Mouse (Mus musculus): Measurements from ENCODE around the gene Usp7. TPM values are rescaled to one million over a fixed set of nuclear protein-coding genes. Genes with fewer than 3 reads are reported as not detected.

Usp7 gene
- polyA plus RNA-seq, 1 experiment from 2014 or later = 17.1 TPM

- Histone ChIP-seq H3K4me2 (no peak overlapping the region), H3K27ac (ENCODE audit: poor library complexity, severe bottlenecking) (no peak overlapping the region), H3K27me3 (replicated peaks) (no peaks in the 10 kb centered on the region), H3K36me3 (no peaks in the 10 kb centered on the region), H3K4me3 (no peak overlapping the region), H3K9ac (no peak overlapping the region), H3K4me1 (replicated peaks) (no peaks in the 10 kb centered on the region), H3K9me3 (replicated peaks) (no peaks in the 10 kb centered on the region)
- ATAC-seq (ENCODE audit: insufficient number of reproducible peaks, low FRiP score) = no peak
- 75% methylated on average over 2 of the region's 2 CpGs for WGBS
Measured at GRCm38 (mm10) chr16:8823661-8824060, 31.6 kb upstream of the Usp7 start.

- WGBS = 79% methylated on average over 4 of the region's 4 CpGs
- H3K4me2 ChIP-seq = no peak overlapping the region
- no peaks in the 10 kb centered on the region for H3K4me1 ChIP-seq (replicated peaks)
- H3K9me3 ChIP-seq (replicated peaks) = no peaks in the 10 kb centered on the region
- H3K4me3 ChIP-seq = no peak overlapping the region
- no peaks in the 10 kb centered on the region for H3K36me3 ChIP-seq
- H3K27ac ChIP-seq (ENCODE audit: poor library complexity, severe bottlenecking) = no peak overlapping the region
- no peak overlapping the region for H3K9ac ChIP-seq
- no peak for ATAC-seq (ENCODE audit: insufficient number of reproducible peaks, low FRiP score)
- H3K27me3 ChIP-seq (replicated peaks) = no peaks in the 10 kb centered on the region
Measured at GRCm38 (mm10) chr16:8822586-8822985, 30.5 kb upstream of the Usp7 start.

GRCm38 (mm10) chr16:8821429-8821828 lies 29.3 kb upstream of the Usp7 start:
- H3K9me3 ChIP-seq (replicated peaks) = no peaks in the 10 kb centered on the region
- no peaks in the 10 kb centered on the region for H3K4me1 ChIP-seq (replicated peaks)
- 77% methylated on average over 1 of the region's 1 CpGs for WGBS
- no peak overlapping the region for H3K9ac ChIP-seq
- no peak for ATAC-seq (ENCODE audit: insufficient number of reproducible peaks, low FRiP score)
- H3K27me3 ChIP-seq (replicated peaks) = no peaks in the 10 kb centered on the region
- no peaks in the 10 kb centered on the region for H3K36me3 ChIP-seq
- no peak overlapping the region for H3K27ac ChIP-seq (ENCODE audit: poor library complexity, severe bottlenecking)
- no peak overlapping the region for H3K4me2 ChIP-seq
- H3K4me3 ChIP-seq = no peak overlapping the region

- WGBS = 62% methylated on average over 4 of the region's 4 CpGs
Measured at GRCm38 (mm10) chr16:8817872-8818271, 25.8 kb upstream of the Usp7 start.

GRCm38 (mm10) chr16:8810399-8811127 lies 18.5 kb upstream of the Usp7 start:
- WGBS = 84% methylated on average over 14 of the region's 14 CpGs
- H3K9me3 ChIP-seq (replicated peaks) = no peaks in the 10 kb centered on the region
- H3K27me3 ChIP-seq (replicated peaks) = no peaks in the 10 kb centered on the region
- H3K27ac ChIP-seq (ENCODE audit: poor library complexity, severe bottlenecking) = 0 out of 2 replicates have a peak overlapping the region, but pooled peaks have one; percentile 23
- H3K4me2 ChIP-seq = 0 out of 2 replicates have a peak overlapping the region, but pooled peaks have one; percentile 15
- peak; percentile 91 for ATAC-seq (ENCODE audit: insufficient number of reproducible peaks, low FRiP score)
- H3K9ac ChIP-seq = no peak overlapping the region
- H3K4me3 ChIP-seq = no peak overlapping the region
- H3K4me1 ChIP-seq (replicated peaks) = no peaks in the 10 kb centered on the region
- no peaks in the 10 kb centered on the region for H3K36me3 ChIP-seq

More at GRCm38 (mm10) chr16:8817872-8818271, 25.8 kb upstream of the Usp7 start:
- Histone ChIP-seq H3K4me2 (no peak overlapping the region), H3K9me3 (replicated peaks) (no peaks in the 10 kb centered on the region), H3K27ac (ENCODE audit: poor library complexity, severe bottlenecking) (no peak overlapping the region), H3K9ac (no peak overlapping the region), H3K36me3 (no peaks in the 10 kb centered on the region), H3K27me3 (replicated peaks) (no peaks in the 10 kb centered on the region), H3K4me1 (replicated peaks) (no peaks in the 10 kb centered on the region), H3K4me3 (no peak overlapping the region)
- ATAC-seq (ENCODE audit: insufficient number of reproducible peaks, low FRiP score) = no peak

- no peaks in the 10 kb centered on the region for H3K9me3 ChIP-seq (replicated peaks)
- H3K9ac ChIP-seq = no peak overlapping the region
- no peak overlapping the region for H3K4me2 ChIP-seq
- ATAC-seq (ENCODE audit: insufficient number of reproducible peaks, low FRiP score) = no peak
- no peaks in the 10 kb centered on the region for H3K4me1 ChIP-seq (replicated peaks)
- no peak overlapping the region for H3K27ac ChIP-seq (ENCODE audit: poor library complexity, severe bottlenecking)
- no peak overlapping the region for H3K4me3 ChIP-seq
- H3K36me3 ChIP-seq = no peaks in the 10 kb centered on the region
- H3K27me3 ChIP-seq (replicated peaks) = no peaks in the 10 kb centered on the region
- WGBS = 17% methylated on average over 4 of the region's 4 CpGs
Measured at GRCm38 (mm10) chr16:8806703-8807102, 14.6 kb upstream of the Usp7 start.

GRCm38 (mm10) chr16:8795906-8796305 lies 3.8 kb upstream of the Usp7 start:
- Histone ChIP-seq H3K9me3 (replicated peaks) (peaks cover 12% of the 10 kb centered on the region), H3K36me3 (no peaks in the 10 kb centered on the region), H3K27me3 (replicated peaks) (no peaks in the 10 kb centered on the region), H3K27ac (ENCODE audit: poor library complexity, severe bottlenecking) (no peak overlapping the region), H3K4me3 (no peak overlapping the region), H3K9ac (no peak overlapping the region), H3K4me2 (no peak overlapping the region), H3K4me1 (replicated peaks) (no peaks in the 10 kb centered on the region; the same call in 1 of the 2 replicates)
- WGBS = 74% methylated on average over 2 of the region's 2 CpGs
- ATAC-seq (ENCODE audit: insufficient number of reproducible peaks, low FRiP score) = no peak

- H3K4me3 ChIP-seq = no peak overlapping the region
- H3K27me3 ChIP-seq (replicated peaks) = no peaks in the 10 kb centered on the region
- H3K4me2 ChIP-seq = no peak overlapping the region
- no peak for ATAC-seq (ENCODE audit: insufficient number of reproducible peaks, low FRiP score)
- H3K9ac ChIP-seq = no peak overlapping the region
- WGBS = 2% methylated on average over 3 of the region's 3 CpGs
- H3K36me3 ChIP-seq = no peaks in the 10 kb centered on the region
- no peaks in the 10 kb centered on the region; the same call in 1 of the 2 replicates for H3K4me1 ChIP-seq (replicated peaks)
- H3K27ac ChIP-seq (ENCODE audit: poor library complexity, severe bottlenecking) = no peak overlapping the region
- 0 out of 2 replicates have a peak, but pooled peaks cover 3% of the 10 kb centered on the region for H3K9me3 ChIP-seq (replicated peaks)
Measured at GRCm38 (mm10) chr16:8794952-8795351, 2.8 kb upstream of the Usp7 start.

GRCm38 (mm10) chr16:8790886-8791285 lies 1.2 kb downstream of the Usp7 start:
- H3K27me3 ChIP-seq (replicated peaks) = no peaks in the 10 kb centered on the region
- ATAC-seq (ENCODE audit: insufficient number of reproducible peaks, low FRiP score) = no peak
- WGBS = 72% methylated on average over 4 of the region's 4 CpGs

GRCm38 (mm10) chr16:8784753-8785152 lies 7.4 kb downstream of the Usp7 start:
- no peak overlapping the region for H3K4me3 ChIP-seq
- no peak overlapping the region for H3K4me2 ChIP-seq
- H3K4me1 ChIP-seq (replicated peaks) = 0 out of 2 replicates have a peak, but pooled peaks cover 2% of the 10 kb centered on the region
- no peaks in the 10 kb centered on the region for H3K36me3 ChIP-seq
- no peak overlapping the region for H3K27ac ChIP-seq (ENCODE audit: poor library complexity, severe bottlenecking)
- no peak for ATAC-seq (ENCODE audit: insufficient number of reproducible peaks, low FRiP score)
- H3K9ac ChIP-seq = no peak overlapping the region
- H3K9me3 ChIP-seq (replicated peaks) = no peaks in the 10 kb centered on the region
- 59% methylated on average over 3 of the region's 3 CpGs for whole genome bisulfite sequencing
- no peaks in the 10 kb centered on the region for H3K27me3 ChIP-seq (replicated peaks)

More at GRCm38 (mm10) chr16:8790886-8791285, 1.2 kb downstream of the Usp7 start:
- H3K4me3 ChIP-seq = no peak overlapping the region
- no peaks in the 10 kb centered on the region; the same call in 1 of the 2 replicates for H3K4me1 ChIP-seq (replicated peaks)
- no peaks in the 10 kb centered on the region for H3K9me3 ChIP-seq (replicated peaks)
- no peaks in the 10 kb centered on the region for H3K36me3 ChIP-seq
- H3K9ac ChIP-seq = no peak overlapping the region
- H3K4me2 ChIP-seq = no peak overlapping the region
- H3K27ac ChIP-seq (ENCODE audit: poor library complexity, severe bottlenecking) = no peak overlapping the region

GRCm38 (mm10) chr16:8783198-8783913 lies 8.8 kb downstream of the Usp7 start:
- WGBS = 74% methylated on average over 16 of the region's 16 CpGs
- H3K9ac ChIP-seq = no peak overlapping the region
- no peak overlapping the region for H3K4me2 ChIP-seq
- 0 out of 2 replicates have a peak, but pooled peaks cover 2% of the 10 kb centered on the region for H3K4me1 ChIP-seq (replicated peaks)
- no peaks in the 10 kb centered on the region for H3K27me3 ChIP-seq (replicated peaks)
- H3K9me3 ChIP-seq (replicated peaks) = no peaks in the 10 kb centered on the region
- no peak overlapping the region for H3K27ac ChIP-seq (ENCODE audit: poor library complexity, severe bottlenecking)
- ATAC-seq (ENCODE audit: insufficient number of reproducible peaks, low FRiP score) = no peak
- no peaks in the 10 kb centered on the region for H3K36me3 ChIP-seq
- H3K4me3 ChIP-seq = no peak overlapping the region
